Mouse (Mus musculus) brain, adult 2 months (tissue): ENCODE data around the gene Cd200r1.
A peak's percentile ranks its signal among the peaks of the same experiment; 100 is the strongest.
"Not testable (repeated sequence)": the region's sequence is repeated elsewhere in the genome, so short reads cannot be mapped to it uniquely, and the experiment has no call there.

Experiments
- DNase-seq: peaks from one replicate; pipeline ENCODE4 v3.0.0; 2011; ENCODE audit warnings: low read depth, low spot score

Cd200r1 gene

GRCm38 (mm10) chr16:44766320-44766892 is 870 bp downstream of the Cd200r1 start:
- peak; percentile 46 for DNase-seq

- DNase-seq, result no peak
Observed at GRCm38 (mm10) chr16:44767506-44767905, 2.0 kb downstream of the Cd200r1 start.

GRCm38 (mm10) chr16:44767967-44768366 is 2.4 kb downstream of the Cd200r1 start:
- DNase-seq, result peak; percentile 55

GRCm38 (mm10) chr16:44772577-44772976 is 7.0 kb downstream of the Cd200r1 start:
- no peak for DNase-seq

GRCm38 (mm10) chr16:44773673-44774072 is 8.1 kb downstream of the Cd200r1 start:
- DNase-seq, result no peak

- DNase-seq, result no peak
Observed at GRCm38 (mm10) chr16:44774201-44774600, 8.7 kb downstream of the Cd200r1 start.

- peak; percentile 56 for DNase-seq
Observed at GRCm38 (mm10) chr16:44778538-44779147, 13.1 kb downstream of the Cd200r1 start.

GRCm38 (mm10) chr16:44779494-44779893 is 14.0 kb downstream of the Cd200r1 start:
- DNase-seq, result no peak

- DNase-seq, result no peak
Observed at GRCm38 (mm10) chr16:44780751-44781150, 15.2 kb downstream of the Cd200r1 start.

- no peak for DNase-seq
Observed at GRCm38 (mm10) chr16:44786934-44787333, 21.4 kb downstream of the Cd200r1 start.

GRCm38 (mm10) chr16:44794416-44794815 is 28.9 kb downstream of the Cd200r1 start:
- DNase-seq, result no peak

GRCm38 (mm10) chr16:44805976-44806375 is 40.4 kb downstream of the Cd200r1 start:
- no peak for DNase-seq

- not testable (repeated sequence) for DNase-seq
Observed at GRCm38 (mm10) chr16:44810223-44810622, 44.7 kb downstream of the Cd200r1 start.

GRCm38 (mm10) chr16:44811544-44811943 is 46.0 kb downstream of the Cd200r1 start, which contains the start of gene Cd200r4:
Cd200r4 (plus strand) TSS chr16:44811733.
- no peak for DNase-seq

GRCm38 (mm10) chr16:44812468-44813065 is 47.0 kb downstream of the Cd200r1 start:
- no peak for DNase-seq

GRCm38 (mm10) chr16:44818010-44818409 is 52.5 kb downstream of the Cd200r1 start:
- DNase-seq, result no peak

GRCm38 (mm10) chr16:44820545-44820944 is 55.0 kb downstream of the Cd200r1 start:
- DNase-seq, result no peak

GRCm38 (mm10) chr16:44832286-44832685 is 66.8 kb downstream of the Cd200r1 start:
- DNase-seq, result no peak

- peak; percentile 32 for DNase-seq
Observed at GRCm38 (mm10) chr16:44833189-44833588, 67.7 kb downstream of the Cd200r1 start.
